Mouse (Mus musculus) erythroblast, embryonic 14.5 days (primary cell): ENCODE measurements around the gene Rab1a.

Experiments used
- GATA1 ChIP-seq: IDR thresholded peaks from 2 replicates; pipeline ENCODE4 v1.6.1; 2012; ENCODE audit warnings: low read length, inconsistent platforms, mixed read lengths
- TAL1 ChIP-seq: IDR thresholded peaks from 3 replicates; pipeline ENCODE4 v1.6.1; 2012; ENCODE audit warnings: low read length, inconsistent platforms, mixed read lengths

DNA sequence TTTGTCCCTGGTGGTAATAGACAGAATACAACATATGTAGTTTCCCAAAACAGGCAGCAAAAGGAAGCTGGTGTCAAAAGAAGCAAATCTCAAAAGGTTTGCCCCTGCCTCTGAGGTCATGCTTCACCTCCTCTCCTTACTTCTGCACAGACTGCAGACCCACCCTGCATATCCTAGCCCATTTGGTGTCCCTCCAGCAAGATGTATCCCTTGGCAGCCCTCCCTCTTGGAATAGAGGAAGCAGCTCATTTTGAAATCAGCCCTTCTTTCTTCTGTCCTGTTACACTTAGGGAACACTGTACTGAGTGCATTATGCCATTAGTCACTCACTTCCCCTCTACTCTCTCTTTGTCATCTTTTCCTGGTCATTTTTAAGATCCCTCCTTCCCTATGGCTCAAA lies 42.4 kb upstream of the Rab1a start:
- TF ChIP-seq TAL1 = no peak
- no peak for TF ChIP-seq GATA1
